Mouse (Mus musculus): ENCODE data around the gene Bdnf. TPM values are rescaled to one million over a fixed set of nuclear protein-coding genes. Genes with fewer than 3 reads are reported as not detected.

Bdnf gene
- 1.2 and 1.4 TPM in 2 replicates for polyA plus RNA-seq (2012; rRNA removed)

- Histone ChIP-seq H3K4me1 (ENCODE audit: control insufficient read depth, insufficient read depth, low read length) (no peaks in the 10 kb centered on the region; the same call in 1 of the 2 replicates), H3K27ac (ENCODE audit: insufficient read depth, low read depth, low read length) (no peak within 1 kb of the TSS), H3K4me3 (ENCODE audit: insufficient read depth, low read depth, low read length) (no peak within 1 kb of the TSS), H3K36me3 (ENCODE audit: control insufficient read depth, insufficient read depth, low read length) (no peaks in the 10 kb centered on the region), H3K27me3 (replicated peaks; ENCODE audit: control insufficient read depth, insufficient read depth, low read length) (peaks cover 12% of the 10 kb centered on the region)
- DNase-seq, result no peak
- TF ChIP-seq POLR2A (IDR thresholded peaks at IDR 0.05; ENCODE audit: low read depth, low read length) (no peak), CTCF (conservative IDR thresholded peaks at IDR 0.05; ENCODE audit: insufficient read depth, insufficient read length, low read depth, low read length) (no peak)
- WGBS, result 2% methylated on average over 15 of the region's 15 CpGs
Observed at GRCm38 (mm10) chr2:109674532-109674931, at the start of gene Bdnf. Gene Bdnf (plus strand): TSS chr2:109674700.

DNA sequence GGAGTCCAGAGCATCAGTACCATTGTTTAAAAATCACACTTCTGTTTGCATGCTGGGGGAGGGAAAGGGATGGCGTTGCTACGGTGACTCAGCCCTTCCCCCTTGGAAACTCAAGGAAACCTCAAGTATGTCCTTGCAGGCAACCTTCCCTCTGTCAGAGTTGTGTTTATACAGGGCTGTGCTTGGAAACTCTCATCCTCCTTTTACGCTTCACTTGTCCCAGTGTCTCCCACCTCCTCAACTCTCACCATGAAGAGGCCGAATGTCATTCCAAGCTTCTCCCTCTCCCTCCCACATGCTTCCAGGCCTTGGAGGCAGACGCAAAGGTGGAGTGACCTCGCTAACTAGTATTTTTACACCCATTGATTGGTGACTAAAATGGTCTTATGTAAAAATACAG, 47.6 kb upstream of the Bdnf start:
- TF ChIP-seq CTCF (conservative IDR thresholded peaks at IDR 0.05; ENCODE audit: insufficient read depth, insufficient read length, low read depth, low read length) (no peak), POLR2A (IDR thresholded peaks at IDR 0.05; ENCODE audit: low read depth, low read length) (no peak)
- DNase-seq, result no peak
- Histone ChIP-seq H3K27ac (ENCODE audit: insufficient read depth, low read depth, low read length) (no peak overlapping the region), H3K4me3 (ENCODE audit: insufficient read depth, low read depth, low read length) (no peak overlapping the region), H3K36me3 (ENCODE audit: control insufficient read depth, insufficient read depth, low read length) (no peaks in the 10 kb centered on the region), H3K27me3 (replicated peaks; ENCODE audit: control insufficient read depth, insufficient read depth, low read length) (no peaks in the 10 kb centered on the region), H3K4me1 (ENCODE audit: control insufficient read depth, insufficient read depth, low read length) (no peaks in the 10 kb centered on the region)
- 26% methylated on average over 6 of the region's 6 CpGs for WGBS

DNA sequence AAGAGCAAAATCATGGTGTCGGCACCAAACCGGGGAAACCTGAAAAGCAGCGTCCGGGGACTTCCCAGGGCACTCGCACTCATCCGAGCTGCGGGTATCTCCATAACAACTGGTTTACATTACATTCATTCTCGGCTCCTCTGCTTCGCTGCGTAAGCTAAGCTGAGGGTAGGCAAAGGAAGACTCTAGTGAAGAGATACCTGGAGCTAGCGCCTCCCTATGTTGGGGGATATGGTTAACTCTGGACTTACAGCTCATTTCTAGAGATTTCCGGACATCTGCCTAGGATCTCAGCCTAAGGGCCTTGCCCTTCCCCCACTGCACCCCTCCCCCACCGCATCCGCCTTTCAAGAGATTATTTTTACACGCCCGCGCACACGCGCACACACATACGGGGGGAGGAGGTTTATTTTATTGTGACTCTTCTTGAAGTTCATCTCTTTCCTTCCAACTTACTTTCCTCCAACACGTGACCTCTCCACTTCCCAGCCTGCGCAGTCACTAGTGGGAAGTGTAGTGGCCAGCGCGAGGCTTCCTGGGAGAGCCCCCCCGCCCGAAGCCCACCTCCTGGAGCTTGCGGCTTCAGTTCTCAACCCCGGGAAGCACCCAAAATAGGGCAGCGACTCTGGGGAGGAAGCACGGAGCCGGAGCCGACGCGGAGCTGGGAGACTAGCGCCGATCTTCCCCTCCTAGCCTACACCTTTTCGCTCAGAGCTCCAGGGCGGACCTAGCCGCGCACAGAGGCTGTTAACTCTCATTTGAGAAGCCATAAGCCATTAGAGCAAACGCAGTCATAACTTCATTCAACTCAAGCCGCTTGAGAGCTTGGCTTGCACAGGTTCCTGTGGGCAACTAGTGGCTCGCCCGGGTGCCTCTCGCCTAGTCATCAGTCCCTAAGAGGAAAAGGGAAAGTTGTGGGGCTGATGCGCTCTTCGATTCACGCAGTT, 718 bp upstream of the Bdnf start:
- Histone ChIP-seq H3K27me3 (replicated peaks; ENCODE audit: control insufficient read depth, insufficient read depth, low read length) (peaks cover 12% of the 10 kb centered on the region), H3K27ac (ENCODE audit: insufficient read depth, low read depth, low read length) (no peak overlapping the region), H3K36me3 (ENCODE audit: control insufficient read depth, insufficient read depth, low read length) (no peaks in the 10 kb centered on the region), H3K4me3 (ENCODE audit: insufficient read depth, low read depth, low read length) (no peak overlapping the region), H3K4me1 (ENCODE audit: control insufficient read depth, insufficient read depth, low read length) (no peaks in the 10 kb centered on the region; the same call in 1 of the 2 replicates)
- DNase-seq, result no peak
- no peak for TF ChIP-seq POLR2A (IDR thresholded peaks at IDR 0.05; ENCODE audit: low read depth, low read length)
- TF ChIP-seq CTCF (conservative IDR thresholded peaks at IDR 0.05; ENCODE audit: insufficient read depth, insufficient read length, low read depth, low read length), result no peak
- 2% methylated on average over 48 of the region's 48 CpGs for WGBS

DNA sequence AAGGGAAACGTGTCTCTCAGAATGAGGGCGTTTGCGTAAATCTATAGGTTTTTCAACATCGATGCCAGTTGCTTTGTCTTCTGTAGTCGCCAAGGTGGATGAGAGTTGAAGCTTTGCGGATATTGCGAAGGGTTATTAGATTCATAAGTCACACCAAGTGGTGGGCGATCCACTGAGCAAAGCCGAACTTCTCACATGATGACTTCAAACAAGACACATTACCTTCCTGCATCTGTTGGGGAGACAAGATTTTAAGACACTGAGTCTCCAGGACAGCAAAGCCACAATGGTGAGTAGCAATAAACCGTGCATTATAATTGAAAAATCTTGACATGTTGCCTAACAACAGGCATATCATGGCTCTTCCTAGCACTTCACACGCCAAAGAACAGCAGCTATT, 551 bp downstream of the Bdnf start:
- TF ChIP-seq POLR2A (IDR thresholded peaks at IDR 0.05; ENCODE audit: low read depth, low read length) (no peak), CTCF (conservative IDR thresholded peaks at IDR 0.05; ENCODE audit: insufficient read depth, insufficient read length, low read depth, low read length) (no peak)
- Histone ChIP-seq H3K27me3 (replicated peaks; ENCODE audit: control insufficient read depth, insufficient read depth, low read length) (peaks cover 12% of the 10 kb centered on the region), H3K36me3 (ENCODE audit: control insufficient read depth, insufficient read depth, low read length) (no peaks in the 10 kb centered on the region), H3K4me1 (ENCODE audit: control insufficient read depth, insufficient read depth, low read length) (no peaks in the 10 kb centered on the region; the same call in 1 of the 2 replicates), H3K27ac (ENCODE audit: insufficient read depth, low read depth, low read length) (no peak overlapping the region), H3K4me3 (ENCODE audit: insufficient read depth, low read depth, low read length) (no peak overlapping the region)
- WGBS, result 9% methylated on average over 11 of the region's 11 CpGs
- DNase-seq, result no peak

DNA sequence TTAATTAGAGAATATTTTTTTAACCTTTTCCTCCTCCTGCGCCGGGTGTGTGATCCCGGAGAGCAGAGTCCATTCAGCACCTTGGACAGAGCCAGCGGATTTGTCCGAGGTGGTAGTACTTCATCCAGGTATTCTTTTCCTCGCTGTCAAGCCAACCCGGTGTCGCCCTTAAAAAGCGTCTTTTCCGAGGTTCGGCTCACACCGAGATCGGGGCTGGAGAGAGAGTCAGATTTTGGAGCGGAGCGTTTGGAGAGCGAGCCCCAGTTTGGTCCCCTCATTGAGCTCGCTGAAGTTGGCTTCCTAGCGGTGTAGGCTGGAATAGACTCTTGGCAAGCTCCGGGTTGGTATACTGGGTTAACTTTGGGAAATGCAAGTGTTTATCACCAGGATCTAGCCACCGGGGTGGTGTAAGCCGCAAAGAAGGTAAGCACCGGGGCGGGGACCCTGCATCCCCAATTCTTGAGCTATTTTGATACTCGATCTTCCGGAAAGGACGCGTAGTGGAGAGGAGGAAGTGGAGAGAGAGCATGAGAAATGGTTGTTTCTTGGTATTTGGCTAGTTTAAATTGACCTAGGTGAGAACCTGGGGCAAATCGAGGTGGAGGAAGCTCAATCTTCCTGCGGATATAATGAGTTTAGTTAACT, 1.6 kb downstream of the Bdnf start:
- Histone ChIP-seq H3K27ac (ENCODE audit: insufficient read depth, low read depth, low read length) (no peak overlapping the region), H3K4me3 (ENCODE audit: insufficient read depth, low read depth, low read length) (no peak overlapping the region), H3K4me1 (ENCODE audit: control insufficient read depth, insufficient read depth, low read length) (no peaks in the 10 kb centered on the region; the same call in 1 of the 2 replicates), H3K36me3 (ENCODE audit: control insufficient read depth, insufficient read depth, low read length) (no peaks in the 10 kb centered on the region), H3K27me3 (replicated peaks; ENCODE audit: control insufficient read depth, insufficient read depth, low read length) (peaks cover 12% of the 10 kb centered on the region)
- WGBS, result 3% methylated on average over 29 of the region's 29 CpGs
- no peak for TF ChIP-seq POLR2A (IDR thresholded peaks at IDR 0.05; ENCODE audit: low read depth, low read length)
- no peak for TF ChIP-seq CTCF (conservative IDR thresholded peaks at IDR 0.05; ENCODE audit: insufficient read depth, insufficient read length, low read depth, low read length)
- DNase-seq, result peak; percentile 80

GRCm38 (mm10) chr2:109676618-109676974, 2.1 kb downstream of the Bdnf start:
- Histone ChIP-seq H3K27ac (ENCODE audit: insufficient read depth, low read depth, low read length) (no peak overlapping the region), H3K36me3 (ENCODE audit: control insufficient read depth, insufficient read depth, low read length) (no peaks in the 10 kb centered on the region), H3K27me3 (replicated peaks; ENCODE audit: control insufficient read depth, insufficient read depth, low read length) (peaks cover 12% of the 10 kb centered on the region), H3K4me1 (ENCODE audit: control insufficient read depth, insufficient read depth, low read length) (no peaks in the 10 kb centered on the region; the same call in 1 of the 2 replicates), H3K4me3 (ENCODE audit: insufficient read depth, low read depth, low read length) (no peak overlapping the region)
- no peak for TF ChIP-seq POLR2A (IDR thresholded peaks at IDR 0.05; ENCODE audit: low read depth, low read length)
- TF ChIP-seq CTCF (conservative IDR thresholded peaks at IDR 0.05; ENCODE audit: insufficient read depth, insufficient read length, low read depth, low read length), result no peak
- DNase-seq, result no peak
- WGBS, result 4% methylated on average over 5 of the region's 6 CpGs

Measured in kidney, adult 2 months (tissue).